Mouse (Mus musculus): ENCODE data around the gene Lrrc4b.

Gene Lrrc4b

GRCm38 (mm10) chr7:44464511-44464910 is 35.7 kb downstream of the Lrrc4b start:
- peak; percentile 36 for DNase-seq (ENCODE audit: low spot score)

DNA sequence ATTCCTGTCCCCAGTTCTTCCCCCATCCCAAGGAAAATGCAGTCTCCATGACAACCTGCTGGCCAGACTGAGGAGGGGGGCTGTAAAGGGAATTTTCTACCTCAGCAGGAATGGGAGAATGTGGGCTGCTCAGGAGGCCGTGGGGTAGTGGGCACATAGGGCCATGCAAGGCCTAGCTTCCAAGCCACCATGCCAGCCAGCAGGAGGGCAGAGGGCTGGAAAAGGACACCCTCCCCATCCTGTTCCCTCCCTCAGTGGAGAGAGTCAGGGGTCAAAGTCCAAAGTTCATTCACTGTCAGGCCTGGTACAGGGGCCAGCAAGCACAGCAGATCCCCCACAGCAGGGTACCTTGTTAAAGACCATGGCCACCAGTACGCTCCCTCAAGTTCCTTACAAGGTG is 36.3 kb downstream of the Lrrc4b start, which contains the start of gene Aspdh:
Gene Aspdh (plus strand): TSS at position 281 of the 400 bp plus-strand sequence.
- no peak for DNase-seq (ENCODE audit: low spot score)

- DNase-seq (ENCODE audit: low spot score) = no peak
These were observed 37.4 kb downstream of the Lrrc4b start for GRCm38 (mm10) chr7:44466006-44466887.

DNA sequence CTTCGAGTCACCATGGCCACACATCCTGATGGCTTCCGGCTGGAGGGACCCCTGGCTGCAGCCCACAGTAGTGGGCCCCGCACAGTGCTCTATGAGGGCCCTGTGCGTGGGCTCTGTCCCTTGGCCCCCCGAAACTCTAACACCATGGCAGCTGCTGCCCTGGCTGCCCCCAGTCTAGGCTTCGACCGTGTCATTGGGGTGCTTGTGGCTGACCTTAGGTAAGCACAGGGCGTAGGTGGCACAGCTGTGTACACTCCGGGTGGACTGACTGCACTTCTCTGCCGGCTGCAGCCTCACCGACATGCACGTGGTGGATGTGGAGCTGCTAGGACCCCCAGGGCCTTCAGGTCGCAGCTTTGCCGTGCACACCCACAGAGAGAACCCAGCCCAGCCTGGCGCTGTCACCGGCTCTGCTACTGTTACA is 38.1 kb downstream of the Lrrc4b start:
- no peak for DNase-seq (ENCODE audit: low spot score)

GRCm38 (mm10) chr7:44467811-44468411 is 39.1 kb downstream of the Lrrc4b start, which contains the start of gene Josd2:
Gene Josd2, plus strand, starts transcription at chr7:44467980.
- peak; percentile 99 for DNase-seq (ENCODE audit: low spot score)

DNA sequence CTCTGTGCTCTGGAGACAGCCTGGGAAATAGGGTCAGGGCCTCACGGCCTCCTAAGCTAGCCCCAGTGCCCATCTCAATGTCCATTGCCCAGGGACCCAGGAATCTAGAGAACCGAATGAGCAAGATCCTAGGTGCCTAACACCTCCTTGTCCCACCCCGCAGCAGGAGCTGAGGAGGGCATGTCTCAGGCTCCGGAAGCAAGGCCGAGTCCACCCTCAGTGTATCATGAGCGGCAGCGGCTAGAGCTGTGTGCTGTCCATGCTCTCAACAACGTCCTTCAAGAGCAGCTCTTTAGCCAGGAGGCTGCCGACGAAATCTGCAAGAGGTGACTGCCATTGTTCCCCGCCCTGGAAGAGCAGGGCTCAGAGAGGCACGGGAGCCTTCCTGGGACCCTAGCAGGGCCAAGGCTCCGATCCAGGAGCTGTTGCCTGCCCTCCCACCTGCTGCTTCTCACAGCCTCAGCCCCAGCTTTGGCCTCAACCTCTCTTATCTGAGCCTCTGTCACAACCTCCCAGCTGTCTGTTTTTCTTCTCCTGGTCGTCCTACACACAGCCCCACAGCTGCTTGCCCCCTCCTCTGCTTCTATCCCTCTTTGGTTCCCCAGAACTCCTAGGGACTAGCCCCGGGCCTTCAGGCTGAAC is 39.9 kb downstream of the Lrrc4b start:
- no peak for DNase-seq (ENCODE audit: low spot score)

GRCm38 (mm10) chr7:44469677-44470675 is 41.2 kb downstream of the Lrrc4b start:
- DNase-seq (ENCODE audit: low spot score) = no peak

DNA sequence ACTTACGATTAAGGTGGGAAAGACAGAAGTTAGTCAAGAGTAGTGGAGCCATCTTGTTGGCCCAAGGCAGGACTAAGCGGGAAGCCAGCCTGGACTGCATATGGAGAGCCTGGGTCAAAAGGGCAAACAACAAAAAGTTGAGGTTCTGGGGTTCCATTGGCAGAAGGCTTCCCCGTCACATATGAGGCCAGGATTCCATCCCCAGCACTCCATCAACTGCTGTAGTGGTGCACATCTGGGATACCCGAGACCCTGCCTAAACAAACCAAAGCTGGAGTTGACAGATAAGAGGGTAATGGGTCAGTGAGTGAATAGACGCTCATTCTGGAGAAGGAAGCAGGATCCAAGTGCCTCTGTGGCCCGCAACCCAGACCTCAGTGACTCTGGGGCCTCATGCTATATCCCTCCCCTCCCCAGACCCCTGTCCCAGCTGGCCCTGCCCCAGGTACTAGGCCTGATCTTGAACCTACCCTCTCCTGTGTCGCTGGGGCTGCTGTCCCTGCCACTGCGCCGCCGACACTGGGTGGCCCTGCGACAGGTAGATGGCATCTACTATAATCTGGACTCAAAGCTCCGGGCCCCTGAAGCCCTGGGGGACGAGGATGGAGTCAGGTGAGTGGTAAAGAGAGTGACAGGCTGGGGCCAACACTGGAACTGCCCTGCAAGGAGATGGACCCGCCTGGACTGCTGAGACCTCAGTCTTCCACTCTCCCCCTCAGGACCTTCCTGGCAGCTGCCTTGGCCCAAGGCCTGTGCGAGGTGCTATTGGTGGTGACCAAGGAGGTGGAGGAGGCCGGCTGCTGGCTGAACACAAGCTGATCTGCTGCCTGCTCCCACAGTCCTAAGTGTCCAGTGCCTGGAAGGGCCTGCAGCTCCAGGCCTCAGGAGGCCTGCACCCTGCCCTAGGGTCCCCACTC is 42.1 kb downstream of the Lrrc4b start:
- DNase-seq (ENCODE audit: low spot score) = no peak

DNA sequence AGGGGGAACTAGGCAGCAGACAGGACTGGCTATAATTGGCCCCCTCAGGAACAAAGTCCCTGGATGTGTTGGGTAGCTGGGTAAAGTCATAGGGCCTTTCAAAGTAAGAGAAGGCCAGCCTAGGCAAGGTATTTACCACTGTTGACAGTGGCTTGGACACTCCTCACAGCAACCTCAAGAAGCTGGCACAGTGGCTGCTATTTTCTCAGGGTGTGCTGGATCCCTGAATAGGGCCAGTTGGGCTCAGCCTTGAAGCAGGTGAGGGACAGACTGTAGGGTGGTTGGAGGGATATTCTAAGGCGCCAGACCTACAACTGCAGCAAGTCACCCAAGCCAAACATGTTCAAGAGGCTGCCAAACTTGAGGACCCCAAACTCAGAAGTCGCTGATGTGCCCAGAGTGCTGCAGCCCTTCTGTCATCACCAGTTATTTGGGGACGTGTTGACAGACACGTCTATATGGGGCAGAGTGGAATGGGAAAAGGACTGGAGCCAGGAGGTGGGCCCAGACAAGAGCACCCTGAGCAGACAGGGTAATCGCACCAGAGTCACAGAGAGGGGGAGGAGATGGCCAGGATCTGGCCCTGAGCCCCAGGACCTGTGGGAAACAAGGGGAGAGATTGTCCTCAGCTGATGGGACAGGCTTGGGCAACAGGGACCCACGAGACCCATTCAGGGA is 43.2 kb downstream of the Lrrc4b start:
- no peak for DNase-seq (ENCODE audit: low spot score)

- DNase-seq (ENCODE audit: low spot score) = no peak
These were observed 43.7 kb downstream of the Lrrc4b start for GRCm38 (mm10) chr7:44472558-44472885.

DNA sequence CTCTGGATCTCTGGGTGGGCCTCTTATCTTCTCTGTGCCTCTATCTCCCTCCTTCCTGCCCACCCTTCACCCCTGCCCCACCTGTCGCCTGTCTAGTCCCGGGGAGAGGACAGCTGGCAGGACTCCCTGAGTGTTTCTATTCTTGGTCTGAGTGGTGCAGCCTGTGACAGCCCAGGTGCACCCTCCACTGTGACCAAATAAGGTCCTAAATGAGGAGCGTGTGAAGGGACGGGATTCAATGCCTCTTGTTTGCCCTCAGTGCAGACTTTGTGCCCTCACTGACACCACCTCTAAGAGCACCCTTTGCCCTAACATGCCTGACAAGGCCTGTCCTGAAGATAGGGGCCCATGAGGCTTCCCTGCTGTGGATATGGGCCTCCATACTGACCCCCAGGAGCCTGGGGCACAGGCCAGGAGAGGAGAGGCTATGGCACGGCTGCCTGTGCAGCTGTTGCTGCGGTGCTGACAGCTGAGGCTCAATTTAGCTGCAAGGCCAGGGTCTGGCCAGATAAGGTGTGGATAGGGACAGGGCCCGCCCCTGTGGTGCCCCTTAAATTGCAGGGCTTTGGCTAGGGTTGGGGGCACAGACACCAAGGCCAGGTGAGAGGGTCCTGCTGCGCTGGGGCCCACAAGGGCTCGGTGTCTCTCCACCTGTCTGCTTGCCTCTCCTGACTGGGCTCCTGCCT is 44.3 kb downstream of the Lrrc4b start:
- no peak for DNase-seq (ENCODE audit: low spot score)

DNA sequence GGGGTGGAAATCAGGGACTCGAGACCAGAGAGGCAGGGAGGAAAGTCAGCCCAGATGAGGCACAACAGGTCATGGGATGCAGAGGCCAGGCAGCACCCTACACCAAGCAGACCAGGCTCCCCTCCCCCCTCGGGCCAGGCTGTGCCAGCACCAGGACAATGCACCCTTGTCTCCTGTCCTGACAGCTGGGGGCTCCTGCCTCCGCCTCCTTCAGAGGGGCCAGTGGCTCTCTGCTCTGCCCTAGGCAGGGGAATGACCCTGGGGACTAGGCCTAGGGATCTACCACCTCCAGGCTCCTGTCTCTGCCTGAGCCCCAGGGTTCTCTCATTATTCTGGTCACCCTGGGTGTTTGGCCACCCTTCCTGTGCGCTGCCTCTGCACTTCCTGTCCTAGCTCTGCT is 45.6 kb downstream of the Lrrc4b start:
- peak; percentile 47 for DNase-seq (ENCODE audit: low spot score)

GRCm38 (mm10) chr7:44475046-44475614 is 46.3 kb downstream of the Lrrc4b start:
- no peak for DNase-seq (ENCODE audit: low spot score)

- DNase-seq (ENCODE audit: low spot score) = no peak
These were observed 54.1 kb downstream of the Lrrc4b start for GRCm38 (mm10) chr7:44482836-44483435.

DNA sequence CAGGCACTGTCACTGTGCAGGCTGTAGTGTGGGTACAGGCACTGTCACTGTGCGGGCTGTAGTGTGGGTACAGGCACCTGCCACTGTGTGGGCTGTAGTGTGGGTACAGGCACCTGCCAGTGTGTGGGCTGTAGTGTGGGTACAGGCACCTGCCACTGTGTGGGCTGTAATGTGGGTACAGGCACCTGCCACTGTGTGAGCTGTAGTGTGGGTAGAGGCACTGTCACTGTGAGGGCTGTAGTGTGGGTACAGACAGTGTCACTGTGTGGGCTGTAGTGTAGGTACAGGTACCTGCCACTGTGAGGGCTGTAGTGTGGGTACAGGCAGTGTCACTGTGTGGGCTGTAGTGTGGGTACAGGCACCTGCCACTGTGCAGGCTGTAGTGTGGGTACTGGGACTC is 55.3 kb downstream of the Lrrc4b start:
- no peak for DNase-seq (ENCODE audit: low spot score)

- DNase-seq (ENCODE audit: low spot score) = peak; percentile 90
These were observed 56.2 kb downstream of the Lrrc4b start for GRCm38 (mm10) chr7:44484841-44485571.

DNA sequence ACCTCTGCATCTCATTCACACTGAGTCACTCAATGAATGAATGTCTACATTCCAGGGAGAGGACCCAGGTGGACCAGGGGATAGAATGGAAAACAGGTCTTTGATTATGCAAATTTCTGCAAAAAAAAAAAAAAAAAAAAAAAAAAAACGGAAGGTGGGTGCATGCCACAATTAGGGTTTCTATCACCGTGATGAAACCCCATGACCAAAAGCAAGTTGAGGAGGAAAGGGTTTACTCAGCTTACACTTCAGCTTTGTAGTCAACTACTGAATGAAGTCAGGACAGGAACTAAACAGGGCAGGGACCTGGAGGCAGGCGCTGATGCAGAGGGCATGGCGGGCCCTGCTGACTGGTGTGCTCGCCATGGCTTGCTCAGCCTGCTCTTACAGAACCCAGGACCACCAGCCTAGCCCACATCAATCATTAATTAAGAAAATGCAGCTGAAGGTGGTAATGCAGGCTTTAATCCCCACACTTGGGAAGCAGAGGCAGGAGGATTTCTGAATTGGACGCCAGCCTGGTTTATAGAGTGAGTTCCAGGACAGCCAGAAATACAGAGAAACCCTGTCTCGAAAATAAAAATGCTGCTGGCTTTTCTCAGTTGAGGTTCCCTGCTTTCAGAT is 56.9 kb downstream of the Lrrc4b start:
- DNase-seq (ENCODE audit: low spot score) = no peak
